Mouse (Mus musculus) heart, embryonic 12.5 days (tissue): ENCODE measurements around the gene Ceacam20. TPM values are rescaled to one million over a fixed set of nuclear protein-coding genes. Genes with fewer than 3 reads are reported as not detected.
"Not testable (repeated sequence)": the region's sequence is repeated elsewhere in the genome, so short reads cannot be mapped to it uniquely, and the experiment has no call there.

ENCODE experiments used
- ATAC-seq: fragments of 200-750 bp; cut with Nextera tagmentation; 2 replicates; pipeline ENCODE4 v1.8.0; 2017; ENCODE audit warnings: moderate TSS enrichment, moderate library complexity; ENCODE audit not compliant: insufficient number of reproducible peaks, low FRiP score
- H3K27ac ChIP-seq: fragments of 300-500 bp; sonication (generic); 2 replicates; pipeline ENCODE4 v1.5.1; 2016; ENCODE audit warnings: mild to moderate bottlenecking, moderate library complexity; ENCODE audit not compliant: poor library complexity, severe bottlenecking
- H3K27me3 ChIP-seq: fragments of 300-500 bp; sonication (generic); replicated peaks from 2 replicates; pipeline ENCODE4 v1.6.1; 2016; ENCODE audit warnings: mild to moderate bottlenecking, moderate library complexity
- H3K36me3 ChIP-seq: fragments of 300-500 bp; sonication (generic); 2 replicates; pipeline ENCODE4 v1.6.1; 2016; ENCODE audit warnings: mild to moderate bottlenecking, moderate library complexity
- H3K4me1 ChIP-seq: fragments of 300-500 bp; sonication (generic); replicated peaks from 2 replicates; pipeline ENCODE4 v1.6.1; 2016; ENCODE audit warnings: mild to moderate bottlenecking
- H3K4me2 ChIP-seq: fragments of 300-500 bp; sonication (generic); 2 replicates; pipeline ENCODE4 v1.6.1; 2016; ENCODE audit warnings: mild to moderate bottlenecking, moderate library complexity
- H3K4me3 ChIP-seq: fragments of 300-500 bp; sonication (generic); 2 replicates; pipeline ENCODE4 v1.5.1; 2016; ENCODE audit warnings: mild to moderate bottlenecking
- H3K9ac ChIP-seq: fragments of 300-500 bp; sonication (generic); 2 replicates; pipeline ENCODE4 v1.6.1; 2016; ENCODE audit warnings: mild to moderate bottlenecking, moderate library complexity
- H3K9me3 ChIP-seq: fragments of 300-500 bp; sonication (generic); replicated peaks from 2 replicates; pipeline ENCODE4 v1.6.1; 2016; ENCODE audit warnings: mild to moderate bottlenecking, moderate library complexity
- WGBS: fragments of 180-500 bp; shearing (Covaris S2); methylation state at CpG from one replicate; pipeline ENCODE4 v1.1.7; 2016; 5-methylcytosine and 5-hydroxymethylcytosine counted together
- polyA plus RNA-seq: library from polyadenylated mRNA; unstranded; fragments of >200 nt; fragmentation: Nextera tagmentation; extraction: Ambion mirVana; gene quantifications from 2 replicates; pipeline ENCODE4 v1.2.1, GENCODE M21; 2016

The Ceacam20 gene
- polyA plus RNA-seq, result 0.42 TPM in 1 of 2 replicates, not detected in the other

GRCm38 (mm10) chr7:19964985-19965579, at the start of gene Ceacam20:
Gene Ceacam20, plus strand, starts transcription at chr7:19965412.
- no peak for ATAC-seq
- peaks cover 17% of the 10 kb centered on the region for H3K9me3 ChIP-seq
- no peak within 1 kb of the TSS for H3K27ac ChIP-seq
- 75% methylated on average over 7 of the region's 7 CpGs for WGBS
- H3K36me3 ChIP-seq, result no peaks in the 10 kb centered on the region
- H3K4me3 ChIP-seq, result no peak within 1 kb of the TSS
- no peak within 1 kb of the TSS for H3K9ac ChIP-seq
- H3K4me1 ChIP-seq, result no peaks in the 10 kb centered on the region
- no peak within 1 kb of the TSS for H3K4me2 ChIP-seq
- H3K27me3 ChIP-seq, result no peaks in the 10 kb centered on the region

GRCm38 (mm10) chr7:19920166-19920505, 45.1 kb upstream of the Ceacam20 start:
- Histone ChIP-seq H3K4me2 (peak overlapping the region; percentile 71), H3K36me3 (peaks cover 33% of the 10 kb centered on the region), H3K4me3 (peak overlapping the region; percentile 90), H3K27me3 (no peaks in the 10 kb centered on the region), H3K4me1 (peaks cover 15% of the 10 kb centered on the region; the same call in 1 of the 2 replicates), H3K9me3 (no peaks in the 10 kb centered on the region), H3K27ac (peak overlapping the region; percentile 92), H3K9ac (peak overlapping the region; percentile 91)
- 0 out of 2 replicates have a peak, but pooled peaks have one; percentile 7 for ATAC-seq
- WGBS, result 22% methylated on average over 4 of the region's 4 CpGs

DNA sequence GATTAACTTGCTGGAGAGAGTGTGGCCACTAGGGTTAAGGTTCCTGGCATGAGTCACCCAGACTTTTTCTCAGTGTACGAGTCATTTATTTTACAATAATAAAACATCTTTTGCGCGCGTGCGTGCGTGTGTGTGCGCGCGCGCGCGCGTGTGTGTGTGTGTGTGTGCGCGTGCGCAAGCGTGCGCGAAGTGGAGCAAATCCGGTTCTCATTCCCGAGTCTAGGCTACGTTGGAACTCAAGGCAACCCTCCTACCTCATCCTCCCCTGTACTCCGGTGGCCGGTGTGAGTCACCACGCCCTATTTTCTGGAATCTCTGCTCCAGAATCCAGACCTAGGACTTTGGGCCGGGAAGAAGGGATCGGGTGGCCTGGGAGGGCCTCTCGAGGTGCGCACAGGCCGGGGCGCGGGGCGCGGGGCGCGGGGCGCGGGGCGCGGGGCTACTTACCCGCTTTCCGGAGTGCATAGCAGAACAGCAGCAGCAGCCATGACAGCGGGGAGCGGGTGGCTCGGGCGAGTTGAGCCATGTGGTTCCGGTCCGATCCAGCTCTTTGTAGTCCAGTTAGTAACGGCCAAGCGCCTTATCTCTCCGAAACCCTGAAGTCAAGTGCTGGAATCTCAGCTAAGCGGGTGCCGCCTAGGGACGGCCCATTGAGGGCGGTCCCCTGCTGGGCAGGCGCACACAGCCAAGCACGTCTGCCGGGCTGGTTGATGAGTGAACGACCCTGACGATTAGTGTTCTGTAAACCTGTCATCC, 44.5 kb upstream of the Ceacam20 start, which contains the start of gene Pvr:
TSS of gene Pvr (minus strand) at position 655 of the 756 bp plus-strand sequence.
- H3K27ac ChIP-seq, result peak within 1 kb of the TSS; percentile 92
- H3K36me3 ChIP-seq, result peaks cover 27% of the 10 kb centered on the region
- H3K9me3 ChIP-seq, result no peaks in the 10 kb centered on the region
- H3K4me3 ChIP-seq, result peak within 1 kb of the TSS; percentile 90
- peaks cover 15% of the 10 kb centered on the region; the same call in 1 of the 2 replicates for H3K4me1 ChIP-seq
- peak within 1 kb of the TSS; percentile 71 for H3K4me2 ChIP-seq
- H3K9ac ChIP-seq, result peak within 1 kb of the TSS; percentile 91
- no peaks in the 10 kb centered on the region for H3K27me3 ChIP-seq
- ATAC-seq, result peak; percentile 89
- WGBS, result under 1% methylated on average over 60 of the region's 60 CpGs

GRCm38 (mm10) chr7:19923354-19923753, 41.9 kb upstream of the Ceacam20 start:
- H3K4me3 ChIP-seq, result no peak overlapping the region
- no peaks in the 10 kb centered on the region for H3K9me3 ChIP-seq
- H3K27me3 ChIP-seq, result no peaks in the 10 kb centered on the region
- no peak overlapping the region for H3K4me2 ChIP-seq
- H3K36me3 ChIP-seq, result peaks cover 3% of the 10 kb centered on the region
- peaks cover 15% of the 10 kb centered on the region; the same call in 1 of the 2 replicates for H3K4me1 ChIP-seq
- H3K27ac ChIP-seq, result no peak overlapping the region
- no peak overlapping the region for H3K9ac ChIP-seq
- no peak for ATAC-seq
- WGBS, result 49% methylated on average over 2 of the region's 2 CpGs

DNA sequence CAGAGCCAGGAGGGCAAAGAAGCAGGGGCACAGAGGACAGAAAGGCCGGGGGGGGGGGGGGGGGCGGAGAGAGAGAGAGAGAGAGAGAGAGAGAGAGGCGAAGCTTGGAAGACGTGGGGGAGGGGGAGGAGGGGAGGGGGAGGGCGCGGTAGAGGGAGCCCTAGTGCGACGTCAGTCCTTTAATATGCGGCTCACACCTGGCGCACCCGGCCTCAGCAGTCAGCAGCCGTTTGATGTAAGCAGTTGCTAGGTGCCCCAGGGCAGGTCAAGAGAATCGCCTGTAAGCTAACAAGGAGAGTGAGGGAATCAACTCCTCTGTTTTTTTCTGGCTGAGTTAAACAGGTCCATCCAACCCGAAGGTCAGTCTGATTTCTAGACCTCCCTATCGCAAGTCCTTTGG, 41.4 kb upstream of the Ceacam20 start:
- no peak overlapping the region for H3K4me3 ChIP-seq
- peak overlapping the region; percentile 47 for H3K4me2 ChIP-seq
- no peak for ATAC-seq
- no peaks in the 10 kb centered on the region for H3K36me3 ChIP-seq
- H3K4me1 ChIP-seq, result peaks cover 15% of the 10 kb centered on the region; the same call in 1 of the 2 replicates
- H3K9ac ChIP-seq, result no peak overlapping the region; the same call in 1 of the 2 replicates
- 13% methylated on average over 12 of the region's 15 CpGs for WGBS
- no peaks in the 10 kb centered on the region for H3K9me3 ChIP-seq
- H3K27me3 ChIP-seq, result no peaks in the 10 kb centered on the region
- no peak overlapping the region for H3K27ac ChIP-seq

DNA sequence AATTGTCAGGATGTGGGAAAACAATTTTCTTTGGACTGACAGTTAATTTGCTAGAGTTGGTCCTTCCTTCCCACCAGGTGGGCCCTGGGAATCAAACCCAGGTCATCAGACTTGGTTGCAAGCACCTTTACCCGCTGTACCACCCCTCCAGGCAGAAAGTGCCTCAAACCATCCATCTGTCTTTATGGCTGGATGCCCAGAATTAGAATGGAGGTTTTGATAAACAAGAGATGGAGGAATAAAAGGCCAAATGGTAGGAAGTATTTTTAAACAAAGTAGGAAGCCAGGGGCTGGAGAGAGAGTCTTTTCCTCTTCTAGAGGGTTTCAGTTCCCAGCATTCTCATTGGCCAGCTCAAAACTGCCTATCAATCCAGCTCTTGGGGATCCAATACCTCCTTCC, 39.8 kb upstream of the Ceacam20 start:
- no peak overlapping the region for H3K27ac ChIP-seq
- no peak overlapping the region for H3K4me3 ChIP-seq
- no peaks in the 10 kb centered on the region for H3K27me3 ChIP-seq
- H3K9me3 ChIP-seq, result no peaks in the 10 kb centered on the region
- peaks cover 8% of the 10 kb centered on the region; the same call in 1 of the 2 replicates for H3K4me1 ChIP-seq
- no peak overlapping the region for H3K9ac ChIP-seq
- 62% methylated on average over 1 of the region's 1 CpGs for WGBS
- ATAC-seq, result no peak
- no peak overlapping the region for H3K4me2 ChIP-seq
- H3K36me3 ChIP-seq, result no peaks in the 10 kb centered on the region

DNA sequence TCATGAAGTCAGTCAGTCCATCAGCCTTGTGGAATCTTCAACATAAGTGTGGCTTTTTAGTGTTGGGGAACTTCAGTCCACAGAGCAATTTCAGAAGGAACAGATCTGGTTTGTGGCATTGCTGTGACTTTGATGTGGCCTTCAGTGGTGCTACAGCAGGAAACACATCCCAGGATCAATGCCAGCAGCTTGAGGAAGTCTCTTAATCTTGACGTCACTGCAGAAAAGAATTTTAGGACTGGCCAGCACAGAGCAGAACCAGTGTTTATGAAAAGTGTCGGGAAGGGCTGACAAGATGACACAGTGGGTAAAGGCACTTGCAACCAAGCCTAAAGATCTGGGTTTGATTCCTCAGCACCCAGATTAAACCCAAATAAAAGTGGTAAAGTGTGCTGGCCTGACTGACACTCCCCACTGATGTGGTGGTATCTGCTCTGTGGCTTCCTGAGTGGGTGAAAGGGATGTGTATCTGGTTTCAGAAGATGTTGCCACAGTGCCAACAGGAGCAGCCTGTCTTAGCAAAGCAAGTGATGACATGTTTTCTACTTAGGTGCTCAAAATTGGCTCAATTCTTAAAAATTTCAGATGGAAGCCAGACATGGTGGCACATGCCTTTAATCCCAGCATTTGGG, 38.2 kb upstream of the Ceacam20 start:
- no peak overlapping the region for H3K4me2 ChIP-seq
- ATAC-seq, result 0 out of 2 replicates have a peak, but pooled peaks have one; percentile 19
- no peak overlapping the region for H3K9ac ChIP-seq
- WGBS, result 37% methylated on average over 2 of the region's 2 CpGs
- no peak overlapping the region for H3K27ac ChIP-seq
- no peaks in the 10 kb centered on the region for H3K9me3 ChIP-seq
- no peaks in the 10 kb centered on the region for H3K36me3 ChIP-seq
- H3K4me3 ChIP-seq, result no peak overlapping the region
- H3K4me1 ChIP-seq, result peaks cover 13% of the 10 kb centered on the region
- H3K27me3 ChIP-seq, result no peaks in the 10 kb centered on the region

DNA sequence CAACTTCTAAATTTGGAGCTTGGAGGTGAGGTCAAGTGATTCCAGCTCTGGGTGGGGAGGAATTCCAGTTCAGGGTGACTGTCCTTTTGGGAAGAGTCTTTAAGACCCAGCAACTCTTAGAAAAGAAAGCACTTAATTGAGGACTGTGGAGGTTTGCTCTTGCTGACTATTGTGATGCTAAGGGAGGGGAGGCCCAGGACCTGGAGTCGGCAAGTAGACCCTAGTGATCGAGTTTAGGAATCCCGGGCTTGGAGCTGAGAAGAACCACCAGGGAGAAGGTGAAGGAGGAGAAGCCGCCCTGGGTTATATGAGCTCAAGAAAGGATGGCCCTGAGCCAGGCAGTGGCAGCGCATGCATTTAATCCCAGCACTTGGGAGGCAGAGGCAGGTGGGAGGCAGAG, 36.7 kb upstream of the Ceacam20 start:
- ATAC-seq, result no peak
- H3K9ac ChIP-seq, result no peak overlapping the region
- WGBS, result 72% methylated on average over 5 of the region's 5 CpGs
- H3K27me3 ChIP-seq, result 0 out of 2 replicates have a peak, but pooled peaks cover 5% of the 10 kb centered on the region
- no peak overlapping the region for H3K4me2 ChIP-seq
- no peaks in the 10 kb centered on the region for H3K9me3 ChIP-seq
- H3K4me3 ChIP-seq, result no peak overlapping the region
- no peak overlapping the region for H3K27ac ChIP-seq
- no peaks in the 10 kb centered on the region for H3K36me3 ChIP-seq
- peaks cover 29% of the 10 kb centered on the region for H3K4me1 ChIP-seq

DNA sequence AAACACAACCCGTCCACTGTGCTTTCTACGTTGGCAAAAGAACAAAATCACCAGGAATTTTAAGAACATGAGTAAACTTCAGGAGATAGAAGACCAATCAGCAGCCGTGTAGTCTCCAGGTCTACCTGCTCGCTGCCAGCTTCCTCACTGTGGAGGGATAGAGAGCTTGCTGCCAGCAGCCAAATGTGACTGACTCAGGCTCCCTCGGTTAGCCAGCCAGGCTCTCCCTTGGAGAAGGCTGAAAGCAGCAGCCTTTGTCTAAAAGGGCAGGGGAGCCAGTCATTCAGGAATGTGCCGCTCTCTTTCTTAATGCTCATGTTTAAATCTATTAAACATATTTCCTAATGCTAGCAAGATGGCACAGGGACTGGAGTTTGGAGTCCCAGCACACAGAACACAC, 34.7 kb upstream of the Ceacam20 start:
- H3K36me3 ChIP-seq, H3K27me3 ChIP-seq, H3K4me2 ChIP-seq, ATAC-seq, H3K9ac ChIP-seq, H3K4me3 ChIP-seq, H3K27ac ChIP-seq, H3K9me3 ChIP-seq: not testable (repeated sequence)
- peaks cover 29% of the 10 kb centered on the region for H3K4me1 ChIP-seq
- WGBS, result 76% methylated on average over 6 of the region's 6 CpGs

DNA sequence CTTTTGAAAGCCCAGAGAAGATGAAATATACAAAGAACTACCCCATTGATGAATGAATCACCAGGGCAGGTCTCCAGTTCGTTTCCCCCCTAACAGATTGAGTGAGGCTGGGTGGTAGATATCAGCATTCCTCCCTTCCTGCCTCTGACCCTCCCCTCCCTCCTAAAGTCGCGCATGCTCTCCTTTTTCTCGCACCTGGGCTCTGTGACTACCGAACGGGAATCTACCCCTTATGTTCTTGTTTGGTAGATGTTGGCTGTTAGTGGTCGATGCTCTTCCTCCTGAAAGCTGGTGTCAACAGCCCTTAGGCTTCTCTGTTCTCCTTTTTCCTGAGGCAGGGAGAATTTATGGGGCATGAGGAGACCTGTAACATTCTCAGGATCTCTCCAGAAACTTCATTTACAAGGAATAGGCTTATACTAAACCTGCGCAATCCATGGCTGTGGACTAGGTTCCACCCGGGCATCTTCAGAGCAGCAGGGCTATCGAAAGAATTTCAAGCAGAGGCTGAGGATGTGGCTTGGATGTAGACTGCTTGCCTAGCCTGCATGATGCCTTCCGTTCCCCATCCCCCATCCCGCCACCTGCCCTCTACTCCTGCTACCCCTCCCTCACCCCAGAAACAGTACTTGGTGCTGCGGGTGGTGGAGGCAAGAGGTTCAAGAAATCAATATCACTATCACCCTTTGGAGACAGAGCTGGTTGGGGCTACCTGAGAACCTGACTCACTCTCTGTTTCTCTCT, 32.9 kb upstream of the Ceacam20 start:
- no peaks in the 10 kb centered on the region for H3K9me3 ChIP-seq
- peaks cover 35% of the 10 kb centered on the region for H3K4me1 ChIP-seq
- H3K9ac ChIP-seq, result no peak overlapping the region; the same call in 1 of the 2 replicates
- peak overlapping the region; percentile 60 for H3K4me2 ChIP-seq
- WGBS, result 16% methylated on average over 13 of the region's 13 CpGs
- 0 out of 2 replicates have a peak, but pooled peaks cover 5% of the 10 kb centered on the region for H3K27me3 ChIP-seq
- H3K36me3 ChIP-seq, result no peaks in the 10 kb centered on the region
- no peak overlapping the region for H3K4me3 ChIP-seq
- no peak overlapping the region for H3K27ac ChIP-seq
- no peak for ATAC-seq
